ENCODE assay signal across 14 mouse cellular contexts in the genomic region with DNA sequence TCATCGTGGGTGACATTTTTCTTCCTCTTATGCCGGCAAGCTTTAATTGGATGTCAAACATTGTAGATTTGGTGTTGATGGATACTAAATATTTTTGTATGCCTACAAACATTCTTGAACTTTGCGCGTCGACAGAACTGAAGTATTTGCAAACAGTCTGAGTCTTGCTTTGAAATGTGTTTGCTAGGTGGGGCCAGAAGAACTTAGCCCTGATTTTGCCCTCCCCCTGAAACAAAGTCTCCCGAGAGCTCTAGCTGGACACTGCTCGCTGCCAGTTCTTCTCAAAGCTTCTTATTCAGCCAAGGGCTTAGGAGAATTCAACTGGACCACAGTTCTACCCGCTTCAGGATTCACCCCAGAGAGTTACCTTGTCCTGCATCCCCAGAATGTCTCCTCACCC.
"Had no signal": no experiment of that assay in that cellular context is flagged by ENCODE, and none has a peak within 500 bp of the region (broad histone marks: within the 10 kb centered on the region; RNA-seq: fewer than 3 reads in every experiment).

No protein-coding gene starts in this region.

- H3K9me3 ChIP-seq: kidney, embryonic 15.5 days; liver, embryonic 13.5 days; midbrain, embryonic 13.5 days; neural tube, embryonic 13.5 days had no signal

- DNase-seq: kidney, adult 11 months; kidney, adult 8-10 months; kidney, postnatal 10 days; liver, embryonic 13.5 days; retina, postnatal 1 day; thymus, adult 2 months; thymus, postnatal 25 days had no signal

- H3K36me3 ChIP-seq: kidney, embryonic 15.5 days; liver, embryonic 13.5 days; midbrain, embryonic 13.5 days; neural tube, embryonic 13.5 days had no signal

- H3K4me1 ChIP-seq: midbrain, embryonic 13.5 days; neural tube, embryonic 13.5 days had no signal

- H3K9ac ChIP-seq: kidney, embryonic 15.5 days; liver, embryonic 13.5 days; midbrain, embryonic 13.5 days; neural tube, embryonic 13.5 days had no signal

- H3K27me3 ChIP-seq: kidney, embryonic 15.5 days; liver, embryonic 13.5 days; midbrain, embryonic 13.5 days; neural tube, embryonic 13.5 days had no signal

- H3K27ac ChIP-seq: hindbrain, postnatal 0 days; kidney, embryonic 15.5 days; liver, embryonic 13.5 days; macrophage; midbrain, embryonic 13.5 days; neural tube, embryonic 13.5 days; stomach, postnatal 0 days had no signal

- H3K4me2 ChIP-seq: kidney, embryonic 15.5 days; liver, embryonic 13.5 days; midbrain, embryonic 13.5 days; neural tube, embryonic 13.5 days had no signal

- H3K4me3 ChIP-seq: kidney, embryonic 15.5 days; liver, embryonic 13.5 days; midbrain, embryonic 13.5 days; myocyte; neural tube, embryonic 13.5 days had no signal
